Mouse (Mus musculus) heart, adult 9 months (tissue): Measurements from ENCODE around the gene Edn1.

Experiments
- DNase-seq, 2 experiments: peaks; one replicate each; pipeline ENCODE4 v3.0.0; 2022; ENCODE audit warnings: low spot score in 2 of 2

Edn1 gene

GRCm38 (mm10) chr13:42315628-42316027 is 14.4 kb downstream of the Edn1 start:
- DNase-seq: no peak

DNA sequence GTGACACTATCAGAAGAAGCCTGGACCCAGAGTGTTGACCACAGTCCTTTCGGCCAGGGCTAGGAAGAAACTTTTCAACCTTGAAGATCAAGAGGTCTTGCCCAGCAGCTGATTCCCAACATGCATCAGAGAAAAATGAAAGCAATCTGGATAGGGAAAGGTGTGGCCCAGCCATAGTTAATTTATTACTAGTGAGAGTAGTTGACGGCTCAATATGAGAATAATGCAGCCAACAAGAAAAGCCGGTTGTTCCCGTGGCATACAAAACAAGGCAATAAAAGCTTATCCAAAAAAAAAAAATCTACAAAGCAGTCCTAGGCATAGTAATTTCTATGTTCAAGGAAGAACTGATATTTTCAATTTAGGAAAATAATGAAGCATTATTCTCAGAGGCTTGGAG is 16.5 kb downstream of the Edn1 start:
- DNase-seq: no peak

DNA sequence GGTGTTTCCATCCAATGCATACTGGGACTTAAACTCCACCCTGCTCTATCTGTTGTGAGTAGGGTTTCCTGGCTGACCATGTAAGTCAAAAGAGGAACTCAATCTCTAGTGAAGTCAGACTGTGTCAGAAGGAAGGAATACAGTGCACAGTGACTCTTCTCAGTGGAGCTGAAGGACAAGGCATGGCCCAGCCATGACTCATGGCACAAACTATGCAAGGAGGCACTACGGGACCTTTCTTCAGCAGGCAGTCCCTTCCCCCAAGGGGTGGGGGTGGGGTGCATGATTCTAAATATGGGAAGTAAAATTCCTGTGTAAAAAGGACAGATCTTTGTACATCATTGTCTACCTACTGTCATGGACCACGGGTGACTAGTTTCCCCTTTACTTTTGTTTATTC is 27.3 kb downstream of the Edn1 start:
- DNase-seq: no peak

- DNase-seq: no peak
These were observed 29.8 kb downstream of the Edn1 start for GRCm38 (mm10) chr13:42331104-42331503.

GRCm38 (mm10) chr13:42334981-42335380 is 33.7 kb downstream of the Edn1 start:
- no peak for DNase-seq

DNA sequence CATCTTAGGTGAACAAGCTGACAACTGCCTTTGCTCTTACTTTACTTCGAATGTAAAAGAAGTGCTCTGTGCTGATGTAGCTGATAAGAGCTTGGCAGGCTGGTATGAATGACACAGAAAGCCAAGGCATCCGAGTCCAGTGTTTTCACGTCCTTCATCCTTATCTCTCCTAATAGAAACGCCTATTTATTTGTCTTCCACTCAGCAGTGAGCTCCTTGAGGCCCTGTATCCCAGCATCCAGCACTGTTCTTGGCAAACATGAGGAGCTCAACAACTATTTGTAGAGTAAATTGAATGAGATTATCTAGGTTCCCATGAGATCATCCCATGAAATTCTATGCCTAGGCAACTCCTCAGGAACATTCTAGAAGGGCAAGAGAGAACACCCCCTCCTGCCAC is 35.1 kb downstream of the Edn1 start:
- DNase-seq: no peak

- DNase-seq: no peak
These were observed 35.8 kb downstream of the Edn1 start for GRCm38 (mm10) chr13:42337072-42337471.

DNA sequence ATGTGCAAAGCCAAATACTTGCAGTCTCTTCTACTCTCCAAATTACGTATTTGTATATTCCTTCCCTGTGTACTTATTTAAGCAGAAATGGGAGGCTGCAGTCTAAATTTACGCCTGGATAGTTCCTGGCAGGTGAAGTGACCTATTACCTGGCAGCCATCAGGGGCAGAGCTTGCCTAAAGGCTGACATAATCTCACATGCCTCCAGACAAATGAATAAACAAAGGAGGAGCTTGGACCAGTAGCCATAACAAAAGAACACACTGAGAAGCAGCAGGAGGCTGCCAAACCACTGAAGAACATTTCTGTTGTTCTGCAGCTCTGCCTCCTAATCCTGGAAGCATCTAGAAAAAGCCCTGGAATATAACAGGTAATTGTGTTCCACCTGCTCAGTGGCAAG is 38.2 kb downstream of the Edn1 start:
- DNase-seq: no peak

DNA sequence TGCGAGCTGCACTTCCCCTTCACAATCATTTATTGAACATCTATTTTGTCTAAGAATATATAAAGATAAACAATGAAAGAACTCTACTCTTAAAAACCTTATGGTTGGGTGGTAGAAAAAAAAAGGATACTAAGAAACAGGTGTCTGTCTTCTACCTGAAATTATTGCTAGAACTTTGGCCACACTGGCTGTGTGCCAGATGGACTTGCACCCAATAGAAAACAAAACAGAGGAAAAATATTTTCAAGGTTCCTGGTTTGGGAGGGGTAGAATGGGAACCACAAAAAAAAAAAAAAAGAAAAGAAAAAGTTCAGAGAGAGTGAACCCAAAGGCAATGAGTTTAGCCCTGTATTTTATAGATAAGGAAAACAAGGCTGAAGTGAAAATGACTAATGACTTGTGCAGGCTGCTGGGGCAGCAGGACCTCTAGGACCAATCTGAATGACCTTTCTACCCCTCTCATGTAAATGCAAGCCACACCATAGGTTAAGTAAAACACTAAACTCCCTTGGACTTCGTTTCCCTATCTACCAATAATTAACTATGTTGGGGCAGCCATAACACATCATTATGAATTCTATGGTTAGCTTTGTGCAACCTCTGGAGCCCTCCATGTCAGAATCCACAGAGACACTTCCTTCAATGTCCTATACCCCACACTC is 40.7 kb downstream of the Edn1 start:
- no peak for DNase-seq

- no peak for DNase-seq
These were observed 44.2 kb downstream of the Edn1 start for GRCm38 (mm10) chr13:42345439-42345838.

DNA sequence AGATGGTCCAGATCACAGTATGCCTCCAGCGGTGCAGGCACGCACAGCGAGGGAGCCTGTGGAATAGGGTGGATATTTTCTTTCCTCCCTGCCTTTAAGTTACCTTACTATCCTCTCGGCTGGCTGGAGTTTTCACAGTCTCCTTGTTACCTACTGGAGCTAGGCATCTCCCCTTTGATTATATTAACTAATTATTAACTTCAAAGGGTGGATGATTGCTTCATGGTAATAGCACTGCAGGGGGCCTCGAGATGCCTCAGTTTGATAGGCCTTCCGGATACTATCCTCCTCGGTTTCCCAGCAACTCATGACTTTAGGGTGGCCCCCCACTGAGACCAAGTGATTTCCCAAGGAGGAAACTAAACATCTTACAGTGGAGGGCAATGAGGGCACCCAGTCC is 45.1 kb downstream of the Edn1 start:
- DNase-seq: no peak

DNA sequence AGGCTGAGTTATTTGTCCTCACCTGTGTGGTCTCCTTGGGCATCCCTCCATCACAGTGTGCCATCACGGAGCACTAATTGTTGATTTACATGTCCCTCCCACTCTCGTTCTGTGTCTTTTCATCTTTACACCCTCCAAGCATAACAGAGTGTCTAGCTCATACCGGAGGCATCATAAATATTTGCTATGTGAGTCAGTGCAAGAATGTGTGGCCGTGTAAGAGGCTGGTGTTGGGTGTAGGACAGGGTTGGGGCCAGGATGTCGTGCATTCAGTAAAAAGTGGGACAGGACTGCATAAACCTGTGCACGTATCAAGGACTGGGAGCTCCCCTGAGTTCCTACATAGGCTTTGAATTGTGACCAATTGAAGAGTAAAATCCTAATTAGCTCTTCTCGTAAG is 50.4 kb downstream of the Edn1 start:
- no peak for DNase-seq
